Comparison of ENCODE assay signal across 8 mouse cellular contexts in the genomic region with DNA sequence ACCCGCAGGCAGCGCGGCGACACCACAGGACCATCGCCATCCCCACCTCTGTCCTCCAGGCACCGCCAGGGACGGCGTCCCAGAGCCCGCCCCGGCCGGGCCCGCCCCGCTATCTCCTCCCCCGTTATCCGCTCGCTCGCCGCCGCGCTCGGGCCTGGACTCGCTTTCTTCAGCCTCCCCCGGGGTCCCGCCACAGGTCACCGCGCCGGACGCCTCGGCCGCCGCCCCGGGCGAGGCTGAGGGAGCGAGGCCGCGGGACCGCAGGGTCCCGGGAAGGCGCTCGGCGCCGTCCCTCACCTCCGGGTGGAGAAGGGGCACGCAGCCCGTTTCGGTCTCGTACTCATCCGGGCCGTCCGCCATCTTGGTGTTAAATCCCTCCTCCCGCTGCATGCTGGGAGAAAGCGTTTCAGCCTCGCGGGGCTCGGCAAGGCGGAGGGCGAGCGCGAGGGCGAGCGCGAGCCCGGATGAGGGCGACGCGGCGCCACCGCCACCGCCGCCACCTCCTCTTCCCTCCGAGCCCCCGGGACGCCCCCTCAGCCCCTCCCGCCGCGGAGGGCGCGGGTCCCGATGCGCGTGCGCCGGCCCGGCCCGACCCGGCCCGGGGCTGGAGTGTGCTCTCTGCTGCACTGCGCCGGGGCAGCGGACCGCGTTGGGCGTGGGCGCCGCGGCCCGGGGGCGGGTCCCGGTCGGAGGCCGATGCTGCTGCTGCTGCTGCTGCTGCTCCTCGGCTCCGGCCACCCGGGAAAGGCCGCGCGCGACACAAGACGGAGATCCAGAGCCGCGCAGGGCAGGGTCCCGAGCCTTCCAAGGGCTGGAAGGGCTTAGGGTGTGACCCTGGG. TPM values are rescaled to one million over a fixed set of nuclear protein-coding genes. Genes with fewer than 3 reads are reported as not detected.
A peak's percentile ranks its signal among the peaks of the same experiment; 100 is the strongest.
DNase-seq lines count a peak whose midpoint lies in the region; ATAC-seq and TF ChIP-seq lines count a peak whose summit lies in the region.

Gene Zdhhc17, minus strand, starts transcription at position 500 of the 839 bp plus-strand sequence.

- peak; percentile 92 for ATAC-seq in embryonic facial prominence, embryonic 15.5 days (ENCODE audit: insufficient number of reproducible peaks, low FRiP score, low TSS enrichment, low read depth)
- ATAC-seq in limb, embryonic 14.5 days (ENCODE audit: low FRiP score, low read depth), result peak; percentile 91
- ATAC-seq in midbrain, embryonic 16.5 days, result peak; percentile 93

- H3K9ac ChIP-seq in embryonic facial prominence, embryonic 15.5 days, result peak within 1 kb of the TSS; percentile 93
- H3K9ac ChIP-seq in limb, embryonic 14.5 days (ENCODE audit: low read depth, low read length, severe bottlenecking), result peak within 1 kb of the TSS; percentile 99
- H3K9ac ChIP-seq in midbrain, embryonic 16.5 days (ENCODE audit: low read depth, low read length), result peak within 1 kb of the TSS; percentile 99

- H3K4me1 ChIP-seq in bone marrow macrophage, adult 2 months (ENCODE audit: control insufficient read depth, insufficient read depth, low read length), result peaks cover 8% of the 10 kb centered on the region
- H3K4me1 ChIP-seq in embryonic facial prominence, embryonic 15.5 days, result peaks cover 7% of the 10 kb centered on the region; the same call in 1 of the 2 replicates
- H3K4me1 ChIP-seq in limb, embryonic 14.5 days (ENCODE audit: control insufficient read depth, insufficient read depth, low read length), result 0 out of 2 replicates have a peak, but pooled peaks cover 7% of the 10 kb centered on the region
- peaks cover 25% of the 10 kb centered on the region for H3K4me1 ChIP-seq in midbrain, embryonic 16.5 days (ENCODE audit: control insufficient read depth, insufficient read depth, low read length)
- peaks cover 2% of the 10 kb centered on the region; the same call in 1 of the 2 replicates for H3K4me1 ChIP-seq in spleen, adult 2 months (ENCODE audit: control insufficient read depth, insufficient read depth, insufficient read length)

- no peaks in the 10 kb centered on the region for H3K36me3 ChIP-seq in embryonic facial prominence, embryonic 15.5 days
- no peaks in the 10 kb centered on the region for H3K36me3 ChIP-seq in limb, embryonic 14.5 days (ENCODE audit: control insufficient read depth, insufficient read depth, low read length)
- H3K36me3 ChIP-seq in midbrain, embryonic 16.5 days (ENCODE audit: control insufficient read depth, insufficient read depth, low read length), result no peaks in the 10 kb centered on the region
- H3K36me3 ChIP-seq in spleen, adult 2 months (ENCODE audit: control insufficient read depth, insufficient read depth, low read length), result no peaks in the 10 kb centered on the region

- peak within 1 kb of the TSS; percentile 90 for H3K27ac ChIP-seq in bone marrow macrophage, adult 2 months (ENCODE audit: insufficient read depth, low read depth, low read length)
- peak within 1 kb of the TSS; percentile 97 for H3K27ac ChIP-seq in embryonic facial prominence, embryonic 15.5 days (replicated peaks)
- peak within 1 kb of the TSS; percentile 99 for H3K27ac ChIP-seq in limb, embryonic 14.5 days (replicated peaks; ENCODE audit: low read depth, low read length)
- H3K27ac ChIP-seq in midbrain, embryonic 16.5 days (ENCODE audit: low read length), result peak within 1 kb of the TSS; percentile 99
- peak within 1 kb of the TSS; percentile 100 for H3K27ac ChIP-seq in spleen, adult 2 months (ENCODE audit: insufficient read depth, low read length)

- no peaks in the 10 kb centered on the region for H3K9me3 ChIP-seq in embryonic facial prominence, embryonic 15.5 days (replicated peaks)
- no peaks in the 10 kb centered on the region for H3K9me3 ChIP-seq in limb, embryonic 14.5 days (ENCODE audit: control insufficient read depth, low read length)
- no peaks in the 10 kb centered on the region; the same call in 1 of the 2 replicates for H3K9me3 ChIP-seq in midbrain, embryonic 16.5 days (replicated peaks; ENCODE audit: control insufficient read depth, low read length, poor library complexity, severe bottlenecking)

- H3K27me3 ChIP-seq in embryonic facial prominence, embryonic 15.5 days, result no peaks in the 10 kb centered on the region; the same call in 1 of the 2 replicates
- H3K27me3 ChIP-seq in limb, embryonic 14.5 days (ENCODE audit: control insufficient read depth, insufficient read depth, low read length), result no peaks in the 10 kb centered on the region
- no peaks in the 10 kb centered on the region for H3K27me3 ChIP-seq in midbrain, embryonic 16.5 days (ENCODE audit: control insufficient read depth, insufficient read depth, low read depth, low read length)
- H3K27me3 ChIP-seq in spleen, adult 2 months (ENCODE audit: control insufficient read depth, insufficient read depth, low read length), result peaks cover 1% of the 10 kb centered on the region; the same call in 1 of the 2 replicates

- peak within 1 kb of the TSS; percentile 85 for H3K4me2 ChIP-seq in embryonic facial prominence, embryonic 15.5 days (replicated peaks)
- H3K4me2 ChIP-seq in limb, embryonic 14.5 days (replicated peaks; ENCODE audit: low read depth, low read length, severe bottlenecking), result peak within 1 kb of the TSS; percentile 84
- H3K4me2 ChIP-seq in midbrain, embryonic 16.5 days (ENCODE audit: low read length), result peak within 1 kb of the TSS; percentile 95

- H3K4me3 ChIP-seq in bone marrow macrophage, adult 2 months (ENCODE audit: insufficient read depth, low read length), result peak within 1 kb of the TSS; percentile 78
- H3K4me3 ChIP-seq in embryonic facial prominence, embryonic 15.5 days (replicated peaks), result peak within 1 kb of the TSS; percentile 78
- H3K4me3 ChIP-seq in limb, embryonic 14.5 days (replicated peaks; ENCODE audit: low read length), result peak within 1 kb of the TSS; percentile 92
- peak within 1 kb of the TSS; percentile 90 for H3K4me3 ChIP-seq in midbrain, embryonic 16.5 days (ENCODE audit: low read depth, low read length)
- peak within 1 kb of the TSS; percentile 100 for H3K4me3 ChIP-seq in spleen, adult 2 months (ENCODE audit: extremely low read depth, insufficient read depth, insufficient read length)

- DNase-seq in A20 (ENCODE audit: low read depth, low spot score), result peak; percentile 96
- DNase-seq in heart, adult 8-10 months (ENCODE audit: low spot score), result peak; percentile 92
- DNase-seq in kidney, adult 9 months, result peak; percentile 92
- DNase-seq in limb, embryonic 14.5 days (ENCODE audit: low spot score), result peak; percentile 85
- DNase-seq in spleen, adult 2 months (ENCODE audit: low read depth in 1 of 2, low spot score in 2 of 2), result peak; percentile 78 to 85

- under 1% methylated on average over 90 of the region's 112 CpGs for WGBS in embryonic facial prominence, embryonic 15.5 days
- under 1% methylated on average over 41 of the region's 112 CpGs for WGBS in limb, embryonic 14.5 days
- under 1% methylated on average over 89 of the region's 112 CpGs for WGBS in midbrain, embryonic 16.5 days
- under 1% methylated on average over 97 of the region's 112 CpGs for WGBS in spleen, adult 2 months

- peak; percentile 73 for TF ChIP-seq POLR2A in bone marrow macrophage, adult 2 months (IDR thresholded peaks at IDR 0.05; ENCODE audit: borderline replicate concordance, low read depth, low read length)
- peak; percentile 86; the same call in 1 of the 2 replicates for TF ChIP-seq POLR2A in limb, embryonic 14.5 days (IDR thresholded peaks at IDR 0.05; ENCODE audit: borderline replicate concordance, extremely low read depth, insufficient read depth, insufficient read length)
- TF ChIP-seq POLR2A in spleen, adult 2 months (IDR thresholded peaks at IDR 0.05; ENCODE audit: low read depth, low read length), result peak; percentile 96

- TF ChIP-seq CTCF in bone marrow macrophage, adult 2 months (IDR thresholded peaks at IDR 0.05; ENCODE audit: low read depth, low read length), result no peak
- TF ChIP-seq CTCF in spleen, adult 2 months (IDR thresholded peaks at IDR 0.05; ENCODE audit: extremely low read depth, insufficient read depth, insufficient read length, insufficient replicate concordance), result no peak

RNA-seq across cellular contexts. Expression of gene Zdhhc17, which starts in this region (rescaled TPM):
- polyA plus RNA-seq in bone marrow macrophage, adult 2 months (2012; ENCODE audit: insufficient read depth, insufficient read length, missing spikeins), result 14.9 and 16.8 TPM in 2 replicates
- polyA plus RNA-seq in embryonic facial prominence, embryonic 15.5 days (2015; fragmentation: Nextera tagmentation; extraction: Ambion mirVana), result 22.4 and 23.4 TPM in 2 replicates
- 10 to 100 TPM; 20.8 to 27.2 (median 23.2) TPM for total RNA-seq in heart, adult 8-10 months (2022)
- 41.8 and 49.7 TPM in 2 replicates for polyA plus RNA-seq in limb, embryonic 14.5 days (2012; rRNA removed)
- 25.0 and 31.4 TPM in 2 replicates for polyA plus RNA-seq in limb, embryonic 14.5 days (2014; fragmentation: Nextera tagmentation; extraction: Ambion mirVana)
- polyA plus RNA-seq in midbrain, embryonic 16.5 days (2015; fragmentation: Nextera tagmentation; extraction: Ambion mirVana), result 60.6 and 63.9 TPM in 2 replicates
- 16.9 and 18.0 TPM in 2 replicates for polyA plus RNA-seq in spleen, adult 2 months (2012; rRNA removed)

Comparison
In these comparisons a context has a peak if more than half of its experiments do, and no peak if none do; other contexts are left out.
1. Peak in every context shown above with its lines: DNase-seq, ATAC-seq, H3K4me3 ChIP-seq and H3K27ac ChIP-seq.